Mouse (Mus musculus) frontal cortex, adult 2 months (tissue): Measurements from ENCODE around the gene Zfp451. TPM values are rescaled to one million over a fixed set of nuclear protein-coding genes. Genes with fewer than 3 reads are reported as not detected.
"Not testable (repeated sequence)": the region's sequence is repeated elsewhere in the genome, so short reads cannot be mapped to it uniquely, and the experiment has no call there.

Experiments
- DNase-seq, 2 experiments: peaks; one replicate each; pipeline ENCODE4 v3.0.0; 2022; ENCODE audit warnings: low spot score in 1 of 2; ENCODE audit errors: extremely low spot score in 1 of 2
- polyA plus RNA-seq: library from polyadenylated mRNA; depleted of rRNA; stranded (reverse); fragments of >200 nt; gene quantifications from 2 replicates; pipeline ENCODE4 v1.2.3, GENCODE M21; 2012; rRNA removed

Gene Zfp451
- 22.8 and 25.1 TPM in 2 replicates for polyA plus RNA-seq

GRCm38 (mm10) chr1:33813868-33814794 lies at the start of gene Zfp451:
Zfp451 (minus strand) TSS chr1:33814595.
- peak; percentile 78 to 94 for DNase-seq

DNA sequence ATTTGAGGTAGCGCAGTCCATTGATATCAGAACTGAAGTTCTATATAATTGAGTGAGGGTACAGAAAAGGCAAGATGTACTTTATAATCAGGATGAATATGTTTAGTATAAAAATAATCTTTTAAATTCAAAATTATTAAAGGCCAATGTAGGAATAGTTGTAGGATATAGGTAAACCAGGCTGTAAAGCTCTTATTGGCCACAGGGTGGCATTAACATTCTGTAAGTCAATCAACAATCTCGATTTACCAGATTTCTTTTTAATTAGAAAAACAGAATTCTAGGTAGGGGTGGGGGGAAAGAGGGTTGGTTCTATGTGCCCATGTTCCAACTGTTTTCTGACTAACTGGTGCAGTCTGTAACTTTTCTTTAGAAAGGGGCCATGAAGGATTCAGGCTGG lies 32.4 kb upstream of the Zfp451 start:
- no peak for DNase-seq

- no peak for DNase-seq
These were observed 29.4 kb upstream of the Zfp451 start for GRCm38 (mm10) chr1:33843823-33844222.

DNA sequence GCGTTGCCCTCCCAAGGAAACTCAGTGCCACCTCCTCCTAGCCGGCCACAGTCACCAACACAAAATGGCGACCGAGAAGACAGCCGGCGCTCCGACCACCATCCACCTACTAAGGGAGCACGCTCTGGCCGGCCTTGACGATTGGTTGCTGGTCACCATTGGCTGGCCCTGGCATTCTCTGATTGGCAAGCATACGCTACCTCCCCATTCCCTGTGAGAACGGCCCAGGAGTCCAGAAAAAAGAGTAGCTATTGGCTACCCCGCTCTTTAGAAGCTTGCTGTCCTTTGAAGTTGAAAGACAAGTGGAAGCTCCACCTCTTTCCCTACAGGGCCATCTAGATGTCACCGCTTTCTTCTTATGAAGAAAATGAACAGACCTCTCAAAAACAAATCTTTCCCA lies 24.6 kb upstream of the Zfp451 start:
- DNase-seq: not testable (repeated sequence)

GRCm38 (mm10) chr1:33830586-33830985 lies 16.2 kb upstream of the Zfp451 start:
- DNase-seq: no peak

DNA sequence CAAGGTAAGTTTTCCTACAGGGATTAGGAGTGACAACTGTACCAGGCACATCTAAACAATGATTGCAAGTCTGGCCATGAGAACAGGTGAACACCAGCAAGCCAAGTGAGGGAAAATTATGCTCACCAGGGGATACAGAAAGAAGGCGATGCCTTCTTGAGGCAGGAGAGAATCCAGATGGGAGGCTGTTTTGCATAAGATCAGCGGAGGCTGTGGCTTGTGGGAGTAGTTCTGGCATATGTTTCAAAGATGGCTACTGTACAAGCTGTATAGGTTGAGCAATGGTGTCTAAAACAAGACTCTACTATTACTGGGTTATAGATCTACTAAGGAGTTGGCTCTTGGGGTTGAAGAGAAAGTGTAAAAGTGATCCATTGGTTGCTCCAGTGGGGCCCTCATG lies 3.5 kb upstream of the Zfp451 start:
- DNase-seq: peak in 1 of 2 experiments; percentile 31

- peak in 1 of 2 experiments; percentile 17 for DNase-seq
These were observed 914 bp downstream of the Zfp451 start for GRCm38 (mm10) chr1:33813495-33813867.

DNA sequence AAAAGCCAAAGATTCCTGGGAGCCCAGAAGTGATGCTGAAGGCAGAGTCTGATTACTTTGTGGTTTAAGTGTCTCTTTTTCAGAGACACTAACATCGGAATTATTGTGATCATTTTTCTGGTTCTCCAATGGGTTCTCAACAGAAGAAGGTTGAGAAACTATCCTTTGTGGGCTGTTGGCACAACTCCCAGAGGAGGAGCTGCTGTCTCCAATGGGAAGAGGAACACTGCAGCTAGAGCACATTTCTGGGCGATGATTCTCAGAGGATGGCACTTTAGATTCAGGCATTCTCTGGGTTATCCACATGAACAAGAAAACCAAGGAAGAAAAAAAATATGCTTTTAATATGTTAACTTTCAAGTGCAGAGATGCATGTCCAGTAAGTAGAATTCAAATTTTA lies 11.1 kb downstream of the Zfp451 start:
- DNase-seq: peak in 1 of 2 experiments; percentile 55

- no peak for DNase-seq
These were observed 14.8 kb downstream of the Zfp451 start for GRCm38 (mm10) chr1:33799620-33800019.

- DNase-seq: no peak
These were observed 25.9 kb downstream of the Zfp451 start for GRCm38 (mm10) chr1:33788493-33788892.

- DNase-seq: no peak
These were observed 26.3 kb downstream of the Zfp451 start for GRCm38 (mm10) chr1:33788072-33788471.

DNA sequence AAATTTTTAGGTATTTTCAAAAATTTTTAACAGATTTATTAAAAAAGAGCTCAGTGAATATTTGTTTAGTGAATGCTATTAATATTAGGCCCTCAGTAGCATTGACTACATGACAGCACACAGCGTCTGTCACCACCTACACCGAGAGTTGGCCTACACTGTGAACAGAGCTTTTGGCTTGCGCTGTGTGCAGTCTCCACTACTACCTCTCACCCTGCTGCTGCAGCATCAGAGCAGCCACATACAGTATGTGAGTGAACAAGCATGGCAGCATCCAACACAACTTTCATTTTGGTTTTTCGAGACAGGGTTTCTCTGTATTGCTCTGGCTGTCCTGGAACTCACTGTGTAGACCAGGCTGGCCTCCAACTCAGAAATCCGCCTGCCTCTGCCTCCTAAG lies 29.8 kb downstream of the Zfp451 start:
- no peak for DNase-seq

DNA sequence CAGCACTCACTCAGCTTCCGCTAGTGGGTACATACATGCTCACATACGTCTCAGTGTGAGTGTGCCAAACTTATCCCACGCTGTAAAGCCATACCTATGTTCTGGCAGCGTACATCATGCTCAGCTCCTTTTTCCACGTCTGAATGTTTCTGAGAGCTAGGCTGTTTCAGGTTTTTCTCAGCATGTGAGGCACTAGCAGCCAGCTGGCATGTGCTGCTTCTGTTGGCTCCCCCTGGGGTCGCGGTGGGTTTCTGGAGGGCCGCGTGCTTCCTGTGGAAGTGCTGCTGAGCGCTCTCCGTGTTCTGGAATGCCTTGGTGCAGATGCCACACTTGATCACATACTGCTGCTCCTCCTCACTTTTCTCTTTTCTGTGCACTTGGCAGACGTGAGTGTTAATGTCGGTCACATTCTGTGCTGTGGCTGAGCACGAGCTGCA lies 38.2 kb downstream of the Zfp451 start:
- peak in 1 of 2 experiments; percentile 39 for DNase-seq

- peak in 1 of 2 experiments; percentile 55 for DNase-seq
These were observed 42.3 kb downstream of the Zfp451 start for GRCm38 (mm10) chr1:33772106-33772505.

GRCm38 (mm10) chr1:33771621-33772020 lies 42.8 kb downstream of the Zfp451 start:
- DNase-seq: no peak

- no peak for DNase-seq
These were observed 45.6 kb downstream of the Zfp451 start for GRCm38 (mm10) chr1:33768827-33769226.

- no peak for DNase-seq
These were observed 46.2 kb downstream of the Zfp451 start for GRCm38 (mm10) chr1:33768091-33768787.

- DNase-seq: no peak
These were observed 47.6 kb downstream of the Zfp451 start for GRCm38 (mm10) chr1:33766520-33767508.

DNA sequence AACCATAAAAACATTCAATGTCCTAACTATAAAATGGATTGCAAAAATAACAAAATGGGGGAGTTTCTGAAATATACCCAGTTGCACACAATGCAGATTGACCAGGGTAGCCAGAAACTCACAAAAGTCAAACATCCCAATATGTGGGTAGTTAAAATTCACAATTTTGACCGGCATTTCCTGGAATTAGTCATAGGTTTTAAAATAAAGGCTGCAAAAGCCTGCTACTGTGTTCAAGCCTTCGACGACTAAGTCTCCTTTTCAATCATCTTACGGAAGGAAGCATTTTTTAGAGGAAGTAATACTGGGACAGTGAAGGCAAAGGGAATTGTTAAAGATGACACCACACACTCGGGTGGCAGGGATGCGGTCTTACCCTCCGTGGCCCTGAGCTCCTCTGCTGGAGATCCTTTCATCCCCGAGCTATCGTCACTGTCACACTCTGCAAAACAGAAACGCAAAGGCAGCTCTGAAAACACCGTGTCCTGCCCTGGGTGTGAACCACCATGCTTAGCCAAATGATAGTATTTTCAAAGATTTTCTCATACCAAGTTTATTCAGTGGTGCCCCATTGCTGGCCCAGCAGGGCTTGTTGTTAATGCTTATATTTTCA lies 48.8 kb downstream of the Zfp451 start:
- DNase-seq: no peak

- DNase-seq: no peak
These were observed 50.6 kb downstream of the Zfp451 start for GRCm38 (mm10) chr1:33763826-33764225.
